Mouse (Mus musculus) midbrain, embryonic 12.5 days (tissue): ENCODE results near the gene Osbpl8. TPM values are rescaled to one million over a fixed set of nuclear protein-coding genes. Genes with fewer than 3 reads are reported as not detected.
"Not testable (repeated sequence)": the region's sequence is repeated elsewhere in the genome, so short reads cannot be mapped to it uniquely, and the experiment has no call there.

Experiments used
- ATAC-seq: fragments of 200-750 bp; cut with Nextera tagmentation; 2 replicates; pipeline ENCODE4 v1.8.0; 2017; ENCODE audit warnings: low read depth, moderate TSS enrichment, moderate library complexity; ENCODE audit not compliant: low FRiP score
- H3K27ac ChIP-seq: fragments of 300-500 bp; sonication (generic); replicated peaks from 2 replicates; pipeline ENCODE4 v1.5.1; 2016; ENCODE audit warnings: mild to moderate bottlenecking
- H3K27me3 ChIP-seq: fragments of 300-500 bp; sonication (generic); 2 replicates; pipeline ENCODE4 v1.6.1; 2016; ENCODE audit warnings: mild to moderate bottlenecking
- H3K36me3 ChIP-seq: fragments of 300-500 bp; sonication (generic); 2 replicates; pipeline ENCODE4 v1.6.1; 2016
- H3K4me1 ChIP-seq: fragments of 300-500 bp; sonication (generic); 2 replicates; pipeline ENCODE4 v1.6.1; 2016
- H3K4me2 ChIP-seq: fragments of 300-500 bp; sonication (generic); replicated peaks from 2 replicates; pipeline ENCODE4 v1.6.1; 2016; ENCODE audit warnings: mild to moderate bottlenecking, moderate library complexity
- H3K4me3 ChIP-seq: fragments of 300-500 bp; sonication (generic); 2 replicates; pipeline ENCODE4 v1.5.1; 2016; ENCODE audit warnings: mild to moderate bottlenecking
- H3K9ac ChIP-seq: fragments of 300-500 bp; sonication (generic); replicated peaks from 2 replicates; pipeline ENCODE4 v1.6.1; 2016; ENCODE audit warnings: mild to moderate bottlenecking, moderate library complexity
- H3K9me3 ChIP-seq: fragments of 300-500 bp; sonication (generic); 2 replicates; pipeline ENCODE4 v1.6.1; 2016; ENCODE audit warnings: mild to moderate bottlenecking
- WGBS: fragments of 180-500 bp; shearing (Covaris S2); methylation state at CpG from one replicate; pipeline ENCODE4 v1.1.7; 2016; 5-methylcytosine and 5-hydroxymethylcytosine counted together
- polyA plus RNA-seq: library from polyadenylated mRNA; unstranded; fragments of >200 nt; fragmentation: Nextera tagmentation; extraction: Ambion mirVana; gene quantifications from 2 replicates; pipeline ENCODE4 v1.2.1, GENCODE M21; 2016

Osbpl8 gene
- polyA plus RNA-seq, 1 experiment from 2014 or later, result 21.3 TPM

- no peak overlapping the region for H3K4me3 ChIP-seq
- no peaks in the 10 kb centered on the region for H3K36me3 ChIP-seq
- no peaks in the 10 kb centered on the region for H3K27me3 ChIP-seq
- no peak for ATAC-seq
- WGBS, result 40% methylated on average over 3 of the region's 3 CpGs
- no peaks in the 10 kb centered on the region for H3K4me1 ChIP-seq
- H3K9me3 ChIP-seq, result no peaks in the 10 kb centered on the region
- no peak overlapping the region for H3K27ac ChIP-seq
- H3K9ac ChIP-seq, result no peak overlapping the region
- H3K4me2 ChIP-seq, result no peak overlapping the region
These were observed 33.7 kb upstream of the Osbpl8 start for GRCm38 (mm10) chr10:111130872-111131271.

GRCm38 (mm10) chr10:111133271-111133670, 31.3 kb upstream of the Osbpl8 start:
- no peaks in the 10 kb centered on the region for H3K36me3 ChIP-seq
- no peak overlapping the region for H3K4me2 ChIP-seq
- no peaks in the 10 kb centered on the region for H3K4me1 ChIP-seq
- no peak overlapping the region for H3K9ac ChIP-seq
- WGBS, result 90% methylated on average over 5 of the region's 5 CpGs
- ATAC-seq, result no peak
- H3K9me3 ChIP-seq, result no peaks in the 10 kb centered on the region
- no peak overlapping the region for H3K4me3 ChIP-seq
- no peak overlapping the region for H3K27ac ChIP-seq
- H3K27me3 ChIP-seq, result no peaks in the 10 kb centered on the region

GRCm38 (mm10) chr10:111133936-111134335, 30.6 kb upstream of the Osbpl8 start:
- Histone ChIP-seq H3K36me3 (no peaks in the 10 kb centered on the region), H3K4me1 (no peaks in the 10 kb centered on the region), H3K4me2 (no peak overlapping the region), H3K4me3 (no peak overlapping the region), H3K9me3 (no peaks in the 10 kb centered on the region), H3K27me3 (no peaks in the 10 kb centered on the region), H3K9ac (no peak overlapping the region), H3K27ac (no peak overlapping the region)
- ATAC-seq, result no peak
- WGBS, result 73% methylated on average over 8 of the region's 8 CpGs

DNA sequence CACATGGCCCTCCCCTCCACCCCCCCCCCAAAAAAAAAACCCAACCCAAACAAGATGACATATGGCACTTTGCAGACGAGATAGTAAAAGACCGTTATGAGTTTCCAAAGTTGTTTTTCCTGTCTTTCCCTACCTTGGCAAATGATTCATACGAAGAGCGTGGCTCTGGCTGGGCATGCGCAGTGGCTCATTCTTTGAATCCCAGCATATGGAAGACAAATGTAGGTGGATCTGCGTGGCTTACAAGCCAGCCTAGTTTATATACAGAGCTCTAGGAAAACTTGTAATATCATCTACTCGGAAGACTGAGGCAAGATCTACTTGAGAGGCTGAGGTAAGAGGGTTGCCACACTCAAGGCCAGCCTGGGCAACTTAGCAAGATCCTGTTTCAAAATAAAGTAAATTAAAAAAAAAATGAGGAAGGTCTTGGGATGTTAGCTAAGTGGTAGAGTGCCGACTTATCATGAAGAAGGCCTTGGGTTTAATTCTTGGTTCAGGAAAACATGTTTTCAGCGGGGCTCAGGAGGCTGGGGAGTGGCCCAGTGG, 30.1 kb upstream of the Osbpl8 start:
- Histone ChIP-seq H3K27me3 (no peaks in the 10 kb centered on the region), H3K4me2 (no peak overlapping the region), H3K4me3 (no peak overlapping the region), H3K36me3 (no peaks in the 10 kb centered on the region), H3K4me1 (no peaks in the 10 kb centered on the region), H3K9me3 (no peaks in the 10 kb centered on the region), H3K9ac (no peak overlapping the region), H3K27ac (no peak overlapping the region)
- 91% methylated on average over 9 of the region's 9 CpGs for WGBS
- ATAC-seq, result no peak

DNA sequence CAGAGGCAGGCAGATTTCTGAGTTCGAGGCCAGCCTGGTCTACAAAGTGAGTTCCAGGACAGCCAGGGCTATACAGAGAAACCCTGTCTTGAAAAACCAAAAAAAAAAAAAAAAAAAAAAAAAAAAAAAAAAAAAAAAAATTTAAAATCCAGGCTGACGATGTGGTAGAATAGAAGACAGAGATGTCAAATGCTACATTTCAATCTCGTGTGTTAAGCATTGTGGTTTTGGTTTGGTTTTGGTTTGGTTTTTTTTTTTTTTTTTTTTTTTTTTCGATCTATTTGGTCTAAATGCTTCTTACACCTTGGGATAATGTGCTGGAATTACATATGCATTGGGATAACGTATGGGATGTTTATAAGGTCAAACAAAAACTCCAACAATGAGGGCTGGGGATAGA, 28.2 kb upstream of the Osbpl8 start:
- H3K9ac ChIP-seq, ATAC-seq, H3K27ac ChIP-seq, H3K4me1 ChIP-seq, H3K27me3 ChIP-seq, H3K4me2 ChIP-seq, H3K9me3 ChIP-seq, H3K36me3 ChIP-seq, H3K4me3 ChIP-seq: not testable (repeated sequence)
- WGBS, result 75% methylated on average over 5 of the region's 5 CpGs

GRCm38 (mm10) chr10:111137905-111138304, 26.6 kb upstream of the Osbpl8 start:
- Histone ChIP-seq H3K9ac (no peak overlapping the region), H3K4me3 (no peak overlapping the region), H3K27me3 (no peaks in the 10 kb centered on the region), H3K27ac (no peak overlapping the region), H3K36me3 (no peaks in the 10 kb centered on the region), H3K4me1 (no peaks in the 10 kb centered on the region), H3K9me3 (no peaks in the 10 kb centered on the region), H3K4me2 (no peak overlapping the region)
- 89% methylated on average over 4 of the region's 4 CpGs for WGBS
- no peak for ATAC-seq

GRCm38 (mm10) chr10:111139170-111139569, 25.4 kb upstream of the Osbpl8 start:
- H3K4me2 ChIP-seq, result no peak overlapping the region
- no peaks in the 10 kb centered on the region for H3K9me3 ChIP-seq
- 85% methylated on average over 1 of the region's 1 CpGs for WGBS
- H3K27me3 ChIP-seq, result no peaks in the 10 kb centered on the region
- H3K4me3 ChIP-seq, result no peak overlapping the region
- ATAC-seq, result no peak
- no peak overlapping the region for H3K27ac ChIP-seq
- H3K4me1 ChIP-seq, result no peaks in the 10 kb centered on the region
- H3K36me3 ChIP-seq, result no peaks in the 10 kb centered on the region
- H3K9ac ChIP-seq, result no peak overlapping the region

DNA sequence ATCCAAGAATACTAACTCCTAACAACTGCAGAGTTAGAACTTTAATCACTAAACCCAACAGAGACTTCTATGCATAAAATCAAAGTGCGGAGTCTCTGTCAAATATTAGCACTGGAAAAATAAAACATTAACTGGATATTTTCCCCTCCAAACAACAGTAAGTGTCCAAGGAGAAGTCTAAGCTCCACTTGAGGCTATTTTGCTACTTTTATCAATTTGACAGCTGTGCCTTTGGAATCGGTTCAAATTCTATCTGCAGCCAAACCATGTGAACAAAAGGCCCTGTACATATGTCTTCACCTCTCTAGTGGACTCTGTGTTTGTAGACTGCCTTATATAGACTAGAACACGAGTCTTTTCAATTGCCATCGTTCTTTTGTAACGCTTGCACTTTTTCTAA, 24.7 kb upstream of the Osbpl8 start:
- H3K4me2 ChIP-seq, result no peak overlapping the region
- H3K4me3 ChIP-seq, result no peak overlapping the region
- no peaks in the 10 kb centered on the region for H3K9me3 ChIP-seq
- no peak overlapping the region for H3K27ac ChIP-seq
- ATAC-seq, result no peak
- H3K9ac ChIP-seq, result no peak overlapping the region
- no peaks in the 10 kb centered on the region for H3K4me1 ChIP-seq
- H3K36me3 ChIP-seq, result no peaks in the 10 kb centered on the region
- WGBS, result 87% methylated on average over 5 of the region's 5 CpGs
- H3K27me3 ChIP-seq, result no peaks in the 10 kb centered on the region

GRCm38 (mm10) chr10:111144371-111144959, 20.1 kb upstream of the Osbpl8 start:
- Histone ChIP-seq H3K36me3 (no peaks in the 10 kb centered on the region), H3K4me1 (no peaks in the 10 kb centered on the region), H3K4me2 (no peak overlapping the region), H3K9ac (no peak overlapping the region), H3K4me3 (no peak overlapping the region), H3K27ac (no peak overlapping the region), H3K9me3 (no peaks in the 10 kb centered on the region), H3K27me3 (no peaks in the 10 kb centered on the region)
- WGBS, result 88% methylated on average over 11 of the region's 11 CpGs
- no peak for ATAC-seq

DNA sequence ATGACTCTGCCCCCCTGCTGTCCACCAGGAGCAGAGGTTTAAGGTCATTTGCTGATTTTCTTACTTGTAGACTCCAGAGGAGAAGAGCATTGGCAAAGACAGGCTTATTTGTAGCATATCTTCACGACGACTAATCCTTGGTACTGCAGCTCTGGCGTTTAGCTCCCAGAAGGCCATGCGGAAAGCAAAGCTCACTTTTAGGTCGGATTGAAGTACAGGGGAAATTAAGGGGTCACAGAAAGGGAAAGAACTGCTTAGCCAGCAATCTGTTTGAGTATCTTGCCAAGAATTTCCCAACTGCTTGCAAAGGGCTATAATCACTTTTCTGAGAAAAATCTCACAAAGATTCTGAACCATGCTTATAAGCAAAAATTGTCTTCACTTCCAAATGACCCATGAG, 14.8 kb upstream of the Osbpl8 start:
- 52% methylated on average over 5 of the region's 5 CpGs for WGBS
- Histone ChIP-seq H3K4me2 (no peak overlapping the region), H3K4me3 (no peak overlapping the region), H3K27me3 (no peaks in the 10 kb centered on the region), H3K27ac (no peak overlapping the region), H3K4me1 (no peaks in the 10 kb centered on the region), H3K36me3 (no peaks in the 10 kb centered on the region), H3K9me3 (no peaks in the 10 kb centered on the region), H3K9ac (no peak overlapping the region)
- no peak for ATAC-seq

DNA sequence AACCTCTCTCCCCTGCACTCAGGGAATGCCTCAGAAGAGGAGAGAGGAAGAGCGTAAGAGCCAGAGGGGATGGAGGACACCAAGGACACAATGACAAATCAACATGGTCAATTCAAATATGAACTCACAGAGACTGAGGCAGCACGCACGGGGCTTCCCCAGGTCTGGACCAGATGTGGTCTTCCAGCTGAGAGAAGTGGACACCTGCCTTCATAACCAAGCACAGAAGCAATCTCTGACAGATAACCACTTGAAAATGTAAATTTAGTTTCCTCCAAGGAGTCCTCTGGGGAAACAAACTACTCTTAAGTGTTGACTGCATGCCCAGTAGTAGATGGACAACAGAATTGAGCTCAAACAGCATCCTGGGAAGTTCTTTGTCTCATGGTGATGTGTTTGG, 9.5 kb upstream of the Osbpl8 start:
- H3K27me3 ChIP-seq, result no peaks in the 10 kb centered on the region
- no peaks in the 10 kb centered on the region for H3K4me1 ChIP-seq
- H3K4me3 ChIP-seq, result no peak overlapping the region
- H3K27ac ChIP-seq, result no peak overlapping the region
- H3K36me3 ChIP-seq, result no peaks in the 10 kb centered on the region
- H3K4me2 ChIP-seq, result no peak overlapping the region
- H3K9me3 ChIP-seq, result no peaks in the 10 kb centered on the region
- no peak overlapping the region for H3K9ac ChIP-seq
- no peak for ATAC-seq
- WGBS, result 89% methylated on average over 3 of the region's 3 CpGs

GRCm38 (mm10) chr10:111155571-111155970, 9.0 kb upstream of the Osbpl8 start:
- H3K4me1 ChIP-seq, result no peaks in the 10 kb centered on the region
- no peak for ATAC-seq
- H3K27ac ChIP-seq, result no peak overlapping the region
- H3K4me3 ChIP-seq, result no peak overlapping the region
- H3K4me2 ChIP-seq, result no peak overlapping the region
- H3K36me3 ChIP-seq, result no peaks in the 10 kb centered on the region
- no peaks in the 10 kb centered on the region for H3K9me3 ChIP-seq
- no peak overlapping the region for H3K9ac ChIP-seq
- 80% methylated on average over 7 of the region's 7 CpGs for WGBS
- H3K27me3 ChIP-seq, result no peaks in the 10 kb centered on the region
